Mouse (Mus musculus) thymus, postnatal 4 days (tissue): ENCODE results near the gene Pi16.
"Not testable (repeated sequence)": the region's sequence is repeated elsewhere in the genome, so short reads cannot be mapped to it uniquely, and the experiment has no call there.

Experiments used
- DNase-seq: peaks from one replicate; pipeline ENCODE4 v3.0.0; 2021

The Pi16 gene

GRCm38 (mm10) chr17:29330671-29331410 lies 13.4 kb downstream of the Pi16 start:
- DNase-seq, result peak; percentile 8

GRCm38 (mm10) chr17:29332186-29332685 lies 14.8 kb downstream of the Pi16 start:
- DNase-seq, result peak; percentile 78

- DNase-seq, result peak; percentile 12
These were observed 18.9 kb downstream of the Pi16 start for GRCm38 (mm10) chr17:29336266-29336990.

GRCm38 (mm10) chr17:29337979-29338823 lies 20.7 kb downstream of the Pi16 start:
- peak; percentile 64 for DNase-seq

GRCm38 (mm10) chr17:29339170-29339768 lies 21.8 kb downstream of the Pi16 start:
- no peak for DNase-seq

- peak; percentile 29 for DNase-seq
These were observed 23.2 kb downstream of the Pi16 start for GRCm38 (mm10) chr17:29340406-29341261.

- DNase-seq, result peak; percentile 71
These were observed 24.1 kb downstream of the Pi16 start for GRCm38 (mm10) chr17:29341591-29342003.

GRCm38 (mm10) chr17:29342010-29342910 lies 24.8 kb downstream of the Pi16 start:
- peak; percentile 14 for DNase-seq

- no peak for DNase-seq
These were observed 25.8 kb downstream of the Pi16 start for GRCm38 (mm10) chr17:29343241-29343640.

GRCm38 (mm10) chr17:29345272-29345671 lies 27.8 kb downstream of the Pi16 start:
- no peak for DNase-seq

- peak; percentile 42 for DNase-seq
These were observed 29.1 kb downstream of the Pi16 start for GRCm38 (mm10) chr17:29346496-29347125.

GRCm38 (mm10) chr17:29347126-29347644 lies 29.7 kb downstream of the Pi16 start:
- DNase-seq, result peak; percentile 74

- peak; percentile 100 for DNase-seq
These were observed 30.3 kb downstream of the Pi16 start, which contains the start of gene Mtch1 for GRCm38 (mm10) chr17:29347645-29348256. TSS of gene Mtch1 (minus strand) at chr17:29347934.

GRCm38 (mm10) chr17:29348996-29349395 lies 31.5 kb downstream of the Pi16 start:
- DNase-seq, result no peak

GRCm38 (mm10) chr17:29351056-29351455 lies 33.6 kb downstream of the Pi16 start:
- not testable (repeated sequence) for DNase-seq

- DNase-seq, result no peak
These were observed 38.0 kb downstream of the Pi16 start for GRCm38 (mm10) chr17:29355461-29355840.

- peak; percentile 6 for DNase-seq
These were observed 38.5 kb downstream of the Pi16 start for GRCm38 (mm10) chr17:29355841-29356478.

GRCm38 (mm10) chr17:29356479-29356856 lies 39.0 kb downstream of the Pi16 start:
- DNase-seq, result peak; percentile 26

GRCm38 (mm10) chr17:29356882-29357281 lies 39.4 kb downstream of the Pi16 start:
- no peak for DNase-seq
